Mouse (Mus musculus): ENCODE measurements around the gene Xirp1.

Xirp1 gene

GRCm38 (mm10) chr9:119972582-119972981 lies 50.8 kb downstream of the Xirp1 start:
- no peak for DNase-seq (ENCODE audit: extremely low read depth, insufficient read length, low spot score)

DNA sequence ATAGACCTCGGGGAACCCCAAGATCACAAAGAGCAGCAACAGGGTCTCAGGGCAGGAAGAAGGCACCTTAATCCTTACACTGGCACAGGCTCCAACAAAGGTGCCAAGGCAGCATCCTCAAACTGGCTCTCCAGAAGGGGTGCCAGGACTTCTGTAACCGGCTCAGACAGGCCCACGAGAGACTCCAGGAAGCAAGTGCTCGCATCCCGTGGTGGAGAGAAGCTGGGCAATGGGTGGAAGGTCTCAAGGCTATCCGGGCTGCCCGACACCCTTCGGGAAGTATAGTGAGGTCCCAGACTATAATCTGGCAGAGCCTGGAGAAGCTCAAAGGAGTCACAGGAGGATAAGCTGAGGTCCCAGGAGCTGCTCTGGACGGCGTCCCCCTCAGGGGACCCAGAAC lies 51.2 kb downstream of the Xirp1 start:
- no peak for DNase-seq (ENCODE audit: extremely low read depth, insufficient read length, low spot score)

DNA sequence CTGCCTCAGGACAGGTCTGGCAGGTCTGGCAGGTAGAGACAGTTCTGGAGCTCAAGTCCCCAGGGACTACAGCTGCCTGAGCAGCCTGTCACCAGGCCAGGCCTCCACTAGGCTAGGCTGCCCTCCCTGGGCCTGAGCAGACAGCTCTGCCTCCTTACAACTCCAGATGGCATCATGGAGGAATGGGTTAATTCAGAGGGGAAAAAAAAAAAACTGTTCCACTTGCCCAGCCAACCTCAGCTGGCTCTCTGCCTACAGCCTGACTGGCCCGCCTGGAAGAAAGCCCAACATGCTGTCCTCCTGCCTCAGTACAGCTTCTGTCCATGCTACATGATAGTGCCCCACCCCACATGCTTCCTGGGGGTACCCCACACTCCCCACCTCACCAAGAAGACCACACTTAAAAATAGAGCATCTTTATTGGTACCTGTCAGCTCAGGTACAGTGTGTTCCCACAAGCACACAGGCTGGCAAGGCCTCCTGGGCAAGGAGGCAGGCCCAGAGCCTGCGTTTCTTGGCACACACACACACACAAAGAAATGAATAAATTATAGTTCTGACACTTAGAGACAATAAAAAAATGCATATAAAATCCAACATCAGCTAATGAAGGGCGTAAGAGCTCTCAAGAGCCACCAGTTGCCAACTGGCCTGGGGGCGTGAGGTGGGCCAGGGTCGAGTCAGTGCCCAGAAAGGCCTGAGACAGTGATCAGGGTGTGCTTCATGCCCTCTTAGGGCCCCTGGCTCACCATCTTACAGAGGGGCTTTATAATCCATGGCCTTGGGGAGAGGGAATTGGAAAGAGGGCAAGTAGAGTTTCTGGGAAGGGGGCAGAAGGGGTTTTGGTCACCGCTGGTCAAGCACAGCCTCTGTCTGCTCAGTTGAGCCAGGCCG lies 52.4 kb downstream of the Xirp1 start:
- DNase-seq (ENCODE audit: extremely low read depth, insufficient read length, low spot score), result peak; percentile 51

- no peak for DNase-seq (ENCODE audit: extremely low read depth, insufficient read length, low spot score)
Observed at GRCm38 (mm10) chr9:119970221-119970620, 53.2 kb downstream of the Xirp1 start.

GRCm38 (mm10) chr9:119969811-119970210 lies 53.6 kb downstream of the Xirp1 start:
- DNase-seq (ENCODE audit: extremely low read depth, insufficient read length, low spot score), result no peak

DNA sequence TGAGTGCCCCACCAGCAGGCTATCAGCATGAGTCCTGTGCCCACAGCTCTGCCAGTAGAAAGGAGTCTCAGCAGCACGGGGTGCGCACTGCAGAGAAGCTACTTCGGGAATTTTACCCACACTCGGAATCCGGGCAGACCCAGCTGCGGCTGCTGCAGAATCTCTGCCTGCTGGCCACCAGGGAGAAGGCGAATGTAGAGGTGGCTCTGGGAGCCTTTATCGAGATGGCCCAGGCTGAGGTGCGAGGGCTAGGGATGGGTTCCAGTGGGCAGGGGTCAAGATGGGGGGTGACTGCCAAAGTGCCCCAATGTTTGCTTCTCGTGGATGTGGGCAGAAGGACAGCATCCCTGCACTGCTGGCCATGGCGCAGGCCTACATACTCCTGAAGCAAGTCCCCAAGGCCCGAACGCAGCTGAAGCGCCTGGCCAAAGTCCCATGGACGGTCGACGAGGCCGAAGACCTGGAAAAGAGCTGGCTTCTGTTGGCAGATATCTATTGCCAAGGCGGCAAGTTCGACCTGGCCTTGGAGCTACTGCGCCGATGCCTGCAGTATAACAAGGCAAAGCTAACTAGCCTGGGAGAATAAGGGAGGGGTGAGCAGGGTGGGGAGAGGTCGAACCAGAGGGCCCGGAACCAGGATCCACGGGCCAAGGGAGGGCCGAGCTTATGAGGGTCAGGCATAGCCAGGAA lies 57.0 kb downstream of the Xirp1 start:
- no peak for DNase-seq (ENCODE audit: extremely low read depth, insufficient read length, low spot score)

DNA sequence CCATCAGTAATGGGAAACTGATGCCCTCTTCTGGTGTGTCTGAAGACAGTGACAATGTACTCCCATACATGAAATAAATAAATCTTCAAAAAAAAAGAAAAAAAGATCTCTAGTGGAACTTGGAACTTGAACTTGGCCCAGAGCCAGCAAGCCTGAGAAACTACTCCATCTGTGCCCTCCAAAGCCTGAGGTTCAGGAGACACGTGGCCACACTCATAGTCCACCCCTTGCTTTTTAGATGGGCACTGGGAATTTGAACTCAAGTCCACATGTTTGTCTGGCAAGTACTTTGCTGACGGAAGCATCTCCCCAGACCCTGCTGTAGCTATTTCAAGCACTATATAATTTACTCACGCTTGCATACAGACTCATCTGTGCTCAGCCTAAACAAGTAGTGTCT lies 58.2 kb downstream of the Xirp1 start:
- no peak for DNase-seq (ENCODE audit: extremely low read depth, insufficient read length, low spot score)

DNA sequence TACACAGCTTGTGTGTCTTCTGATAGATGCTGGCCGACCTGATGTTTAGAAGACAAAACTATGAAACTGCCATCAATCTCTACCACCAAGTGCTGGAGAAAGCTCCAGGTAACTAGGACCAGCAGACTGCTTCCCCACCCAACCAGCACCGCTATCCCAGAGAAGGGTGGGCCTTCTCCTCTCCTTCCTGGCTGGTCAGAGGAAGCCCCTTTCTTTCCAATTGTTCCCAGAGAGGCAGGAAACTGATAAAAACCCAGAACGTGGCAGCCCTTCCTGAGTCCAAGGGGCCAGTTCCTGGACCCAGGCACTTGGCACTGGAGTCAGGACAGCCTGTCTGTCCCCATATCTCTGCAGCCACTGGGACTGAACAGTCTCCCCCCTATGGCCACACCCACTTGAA lies 59.2 kb downstream of the Xirp1 start:
- DNase-seq (ENCODE audit: extremely low read depth, insufficient read length, low spot score), result no peak

All from 3134 (cell line).